8 mouse cellular contexts compared by ENCODE assay signal in genomic region chr5:96164021-96164411, GRCm38 (mm10). TPM values are rescaled to one million over a fixed set of nuclear protein-coding genes. Genes with fewer than 3 reads are reported as not detected.
DNase-seq lines count a peak whose midpoint lies in the region; ATAC-seq and TF ChIP-seq lines count a peak whose summit lies in the region.

Gene Cnot6l, minus strand, starts transcription at chr5:96164171.

- peak within 1 kb of the TSS; percentile 99 for H3K27ac ChIP-seq in forebrain, embryonic 10.5 days
- H3K27ac ChIP-seq in lung, embryonic 14.5 days (ENCODE audit: low read depth): peak within 1 kb of the TSS; percentile 99
- peak within 1 kb of the TSS; percentile 99 for H3K27ac ChIP-seq in neural tube, embryonic 15.5 days (replicated peaks)

- H3K27me3 ChIP-seq in forebrain, embryonic 10.5 days (ENCODE audit: poor library complexity, severe bottlenecking): no peaks in the 10 kb centered on the region
- H3K27me3 ChIP-seq in lung, embryonic 14.5 days (ENCODE audit: insufficient read depth, low read length): no peaks in the 10 kb centered on the region
- no peaks in the 10 kb centered on the region for H3K27me3 ChIP-seq in neural tube, embryonic 15.5 days (replicated peaks)

- H3K4me3 ChIP-seq in forebrain, embryonic 10.5 days: peak within 1 kb of the TSS; percentile 95
- peak within 1 kb of the TSS; percentile 93 for H3K4me3 ChIP-seq in lung, embryonic 14.5 days (ENCODE audit: low read depth, low read length)
- H3K4me3 ChIP-seq in neural tube, embryonic 15.5 days (replicated peaks): peak within 1 kb of the TSS; percentile 97

- no peak for TF ChIP-seq CTCF in lung, embryonic 14.5 days (IDR thresholded peaks at IDR 0.05; ENCODE audit: low read depth)

- H3K9me3 ChIP-seq in forebrain, embryonic 10.5 days: no peaks in the 10 kb centered on the region; the same call in 1 of the 2 replicates
- H3K9me3 ChIP-seq in lung, embryonic 14.5 days (ENCODE audit: low read depth, low read length): no peaks in the 10 kb centered on the region
- no peaks in the 10 kb centered on the region for H3K9me3 ChIP-seq in neural tube, embryonic 15.5 days (replicated peaks)

- H3K9ac ChIP-seq in lung, embryonic 14.5 days: peak within 1 kb of the TSS; percentile 98
- peak within 1 kb of the TSS; percentile 98 for H3K9ac ChIP-seq in neural tube, embryonic 15.5 days (replicated peaks)

- peak within 1 kb of the TSS; percentile 60 for H3K4me2 ChIP-seq in lung, embryonic 14.5 days
- H3K4me2 ChIP-seq in neural tube, embryonic 15.5 days: peak within 1 kb of the TSS; percentile 76

- intact Hi-C loops in heart, postnatal 14 days (cut with DNase I): loop anchor here (5.0 kb wide), 2 partner anchors 52 to 77 kb away; no protein-coding TSS in a partner anchor

- ATAC-seq in lung, embryonic 14.5 days (ENCODE audit: insufficient read depth): peak; percentile 26; the same call in 1 of the 2 replicates
- no peak for ATAC-seq in neural tube, embryonic 15.5 days (ENCODE audit: low FRiP score)

- H3K4me1 ChIP-seq in forebrain, embryonic 10.5 days: peaks cover 19% of the 10 kb centered on the region
- peaks cover 17% of the 10 kb centered on the region for H3K4me1 ChIP-seq in lung, embryonic 14.5 days (ENCODE audit: insufficient read depth)
- H3K4me1 ChIP-seq in neural tube, embryonic 15.5 days: peaks cover 11% of the 10 kb centered on the region

- no peaks in the 10 kb centered on the region for H3K36me3 ChIP-seq in forebrain, embryonic 10.5 days (replicated peaks)
- no peaks in the 10 kb centered on the region for H3K36me3 ChIP-seq in lung, embryonic 14.5 days (ENCODE audit: insufficient read depth)
- no peaks in the 10 kb centered on the region for H3K36me3 ChIP-seq in neural tube, embryonic 15.5 days

- DNase-seq in A20 (ENCODE audit: low read depth, low spot score): peak; percentile 88
- peak; percentile 19 for DNase-seq in adrenal gland, adult 8-10 months
- no peak for DNase-seq in forebrain, embryonic 10.5 days (ENCODE audit: extremely low spot score, low spot score)
- peak; percentile 36 to 43 for DNase-seq in heart, postnatal 14 days
- peak; percentile 41 to 62 for DNase-seq in kidney, postnatal 4 days
- DNase-seq in lung, embryonic 14.5 days: peak; percentile 82
- no peak for DNase-seq in frontal cortex, postnatal 36 days (ENCODE audit: low spot score in 2 of 2)

- WGBS in forebrain, embryonic 10.5 days: 64% methylated on average over 5 of the region's 5 CpGs
- 14% methylated on average over 5 of the region's 5 CpGs for WGBS in lung, embryonic 14.5 days
- WGBS in neural tube, embryonic 15.5 days: 45% methylated on average over 5 of the region's 5 CpGs

RNA-seq across cellular contexts. Expression of gene Cnot6l, which starts in this region (rescaled TPM):
- total RNA-seq in adrenal gland, adult 8-10 months (2022): 10 to 100 TPM; 65.1 to 82.6 (median 74.7) TPM
- polyA plus RNA-seq in forebrain, embryonic 10.5 days (2016; fragmentation: Nextera tagmentation; extraction: Ambion mirVana): 8.8 and 10.2 TPM in 2 replicates
- 10 to 100 TPM; 76.2 to 81.2 TPM for total RNA-seq in heart, postnatal 14 days (2021)
- polyA plus RNA-seq in lung, embryonic 14.5 days (2014; fragmentation: Nextera tagmentation; extraction: Ambion mirVana): 27.4 and 31.7 TPM in 2 replicates
- 15.3 and 21.1 TPM in 2 replicates for polyA plus RNA-seq in neural tube, embryonic 15.5 days (2015; fragmentation: Nextera tagmentation; extraction: Ambion mirVana)

Comparison
In these comparisons a context has a peak if more than half of its experiments do, and no peak if none do; other contexts are left out.
1. DNase-seq: peak in A20 (single experiment), adrenal gland, adult 8-10 months (single experiment), heart, postnatal 14 days (2 of 2), kidney, postnatal 4 days (2 of 2) and lung, embryonic 14.5 days (single experiment); none in forebrain, embryonic 10.5 days (single experiment) and frontal cortex, postnatal 36 days (0 of 2).
2. Peak in every context shown above with its lines, with median percentiles within 50 percentile points of each other: H3K27ac ChIP-seq and H3K4me3 ChIP-seq.